Mouse (Mus musculus): ENCODE data around the gene Rps11. TPM values are rescaled to one million over a fixed set of nuclear protein-coding genes. Genes with fewer than 3 reads are reported as not detected.
A peak's percentile ranks its signal among the peaks of the same experiment; 100 is the strongest.
"Not testable (repeated sequence)": the region's sequence is repeated elsewhere in the genome, so short reads cannot be mapped to it uniquely, and the experiment has no call there.

The Rps11 gene
- polyA plus RNA-seq, 1 experiment from 2014 or later = 2,260 TPM

GRCm38 (mm10) chr7:45154096-45154992, 30.1 kb upstream of the Rps11 start, which contains the start of the genes Pih1d1 and Aldh16a1:
Gene Pih1d1, plus strand, starts transcription at chr7:45154303.
Gene Aldh16a1, minus strand, starts transcription at chr7:45154584.
- DNase-seq (ENCODE audit: low spot score) = peak; percentile 98

- no peak for DNase-seq (ENCODE audit: low spot score)
Observed at GRCm38 (mm10) chr7:45153586-45153985, 29.3 kb upstream of the Rps11 start.

- not testable (repeated sequence) for DNase-seq (ENCODE audit: low spot score)
Observed at GRCm38 (mm10) chr7:45153052-45153451, 28.8 kb upstream of the Rps11 start.

- no peak for DNase-seq (ENCODE audit: low spot score)
Observed at GRCm38 (mm10) chr7:45151303-45151702, 27.1 kb upstream of the Rps11 start.

- DNase-seq (ENCODE audit: low spot score) = no peak
Observed at GRCm38 (mm10) chr7:45150321-45150720, 26.1 kb upstream of the Rps11 start.

- DNase-seq (ENCODE audit: low spot score) = no peak
Observed at GRCm38 (mm10) chr7:45149545-45149944, 25.3 kb upstream of the Rps11 start.

- no peak for DNase-seq (ENCODE audit: low spot score)
Observed at GRCm38 (mm10) chr7:45148534-45149098, 24.4 kb upstream of the Rps11 start.

GRCm38 (mm10) chr7:45147899-45148298, 23.7 kb upstream of the Rps11 start:
- no peak for DNase-seq (ENCODE audit: low spot score)

GRCm38 (mm10) chr7:45147267-45147666, 23.0 kb upstream of the Rps11 start:
- DNase-seq (ENCODE audit: low spot score) = no peak

- DNase-seq (ENCODE audit: low spot score) = no peak
Observed at GRCm38 (mm10) chr7:45145460-45145859, 21.2 kb upstream of the Rps11 start.

- no peak for DNase-seq (ENCODE audit: low spot score)
Observed at GRCm38 (mm10) chr7:45144368-45145174, 20.3 kb upstream of the Rps11 start.

- no peak for DNase-seq (ENCODE audit: low spot score)
Observed at GRCm38 (mm10) chr7:45141914-45142313, 17.7 kb upstream of the Rps11 start.

GRCm38 (mm10) chr7:45141319-45141718, 17.1 kb upstream of the Rps11 start:
- peak; percentile 82 for DNase-seq (ENCODE audit: low spot score)

GRCm38 (mm10) chr7:45139904-45140723, 15.9 kb upstream of the Rps11 start:
- no peak for DNase-seq (ENCODE audit: low spot score)

- no peak for DNase-seq (ENCODE audit: low spot score)
Observed at GRCm38 (mm10) chr7:45138403-45138802, 14.2 kb upstream of the Rps11 start.

GRCm38 (mm10) chr7:45137171-45138006, 13.2 kb upstream of the Rps11 start:
- peak; percentile 46 for DNase-seq (ENCODE audit: low spot score)

GRCm38 (mm10) chr7:45135993-45136567, 11.8 kb upstream of the Rps11 start, which contains the start of the genes Gm45713 and Flt3l:
Gene Gm45713, minus strand, starts transcription at chr7:45136231.
Gene Flt3l, minus strand, starts transcription at chr7:45136432.
- peak; percentile 90 for DNase-seq (ENCODE audit: low spot score)

GRCm38 (mm10) chr7:45135370-45135769, 11.1 kb upstream of the Rps11 start:
- no peak for DNase-seq (ENCODE audit: low spot score)

- DNase-seq (ENCODE audit: low spot score) = peak; percentile 76
Observed at GRCm38 (mm10) chr7:45134544-45135026, 10.3 kb upstream of the Rps11 start.

Data from thymus, postnatal 0 days (tissue).